Mouse (Mus musculus): ENCODE results near the gene Gm20521. TPM values are rescaled to one million over a fixed set of nuclear protein-coding genes. Genes with fewer than 3 reads are reported as not detected.
"Not testable (repeated sequence)": the region's sequence is repeated elsewhere in the genome, so short reads cannot be mapped to it uniquely, and the experiment has no call there.

Gene Gm20521
- total RNA-seq, 2 experiments from 2014 or later, result 9.9 TPM; not detected in 1

- peak; percentile 67 to 80 for DNase-seq (ENCODE audit: low spot score in 2 of 2)
Observed at GRCm38 (mm10) chr14:54935904-54936830, 52.9 kb downstream of the Gm20521 start, which contains the start of gene Cmtm5. Cmtm5 (plus strand) TSS chr14:54936261.

GRCm38 (mm10) chr14:54936831-54937160, 53.6 kb downstream of the Gm20521 start:
- no peak for DNase-seq (ENCODE audit: low spot score in 2 of 2)

GRCm38 (mm10) chr14:54937361-54938182, 54.3 kb downstream of the Gm20521 start:
- no peak for DNase-seq (ENCODE audit: low spot score in 2 of 2)

GRCm38 (mm10) chr14:54938431-54939219, 55.4 kb downstream of the Gm20521 start:
- no peak for DNase-seq (ENCODE audit: low spot score in 2 of 2)

- peak; percentile 57 to 66 for DNase-seq (ENCODE audit: low spot score in 2 of 2)
Observed at GRCm38 (mm10) chr14:54939434-54940175, 56.4 kb downstream of the Gm20521 start.

- DNase-seq (ENCODE audit: low spot score in 2 of 2), result no peak
Observed at GRCm38 (mm10) chr14:54940176-54940530, 56.9 kb downstream of the Gm20521 start.

GRCm38 (mm10) chr14:54941024-54941978, 58.1 kb downstream of the Gm20521 start:
- no peak for DNase-seq (ENCODE audit: low spot score in 2 of 2)

GRCm38 (mm10) chr14:54942479-54942878, 59.2 kb downstream of the Gm20521 start:
- no peak for DNase-seq (ENCODE audit: low spot score in 2 of 2)

- DNase-seq (ENCODE audit: low spot score in 2 of 2), result no peak
Observed at GRCm38 (mm10) chr14:54943971-54944370, 60.7 kb downstream of the Gm20521 start.

GRCm38 (mm10) chr14:54944939-54945338, 61.7 kb downstream of the Gm20521 start:
- DNase-seq (ENCODE audit: low spot score in 2 of 2), result no peak

GRCm38 (mm10) chr14:54945975-54946704, 62.9 kb downstream of the Gm20521 start:
- DNase-seq (ENCODE audit: low spot score in 2 of 2), result no peak

GRCm38 (mm10) chr14:54947008-54947407, 63.8 kb downstream of the Gm20521 start:
- DNase-seq (ENCODE audit: low spot score in 2 of 2), result not testable (repeated sequence)

Other genes with a start within 250 kb of the Gm20521 start
- not detected for gene Gm17606, start 242.5 kb upstream of the Gm20521 start, total RNA-seq (2021)
- gene Cdh24, start 242.1 kb upstream of the Gm20521 start, total RNA-seq (2021), result 10 to 100 TPM; 14.7 to 17.2 TPM
- 10 to 100 TPM; 25.5 to 28.1 TPM for gene 1700123O20Rik, start 197.2 kb upstream of the Gm20521 start, total RNA-seq (2021)
- 100 to 1,000 TPM; 208 to 213 TPM for gene Acin1, start 196.5 kb upstream of the Gm20521 start, total RNA-seq (2021)
- not detected for gene Gm29776, start 184.6 kb upstream of the Gm20521 start, total RNA-seq (2021)
- not detected for gene Cebpe, start 171.3 kb upstream of the Gm20521 start, total RNA-seq (2021)
- 10 to 100 TPM; 63.7 to 66.3 TPM for gene Slc7a8, start 101.5 kb upstream of the Gm20521 start, total RNA-seq (2021)
- not detected for gene Rnf212b, start 69.3 kb upstream of the Gm20521 start, total RNA-seq (2021)
- 10 to 100 TPM; 16.6 to 16.8 TPM for gene Homez, start 12.5 kb upstream of the Gm20521 start, total RNA-seq (2021)
- gene Ppp1r3e, start 5.9 kb upstream of the Gm20521 start, total RNA-seq (2021), result 10 to 100 TPM; 36.7 to 40.0 TPM
- 10 to 100 TPM; 68.8 to 72.1 TPM for gene Bcl2l2, start 64 bp upstream of the Gm20521 start, total RNA-seq (2021)
- 100 to 1,000 TPM; 266 to 288 TPM for gene Pabpn1, start 9.1 kb downstream of the Gm20521 start, total RNA-seq (2021)
- 100 to 1,000 TPM; 606 to 608 TPM for gene Slc22a17, start 29.7 kb downstream of the Gm20521 start, total RNA-seq (2021)
- gene Efs, start 42.7 kb downstream of the Gm20521 start, total RNA-seq (2021), result 10 to 100 TPM; 16.8 to 17.9 TPM
- not detected for gene Il25, start 49.3 kb downstream of the Gm20521 start, total RNA-seq (2021)
- 10 to 100 TPM; 33.5 to 37.0 TPM for gene Cmtm5, start 52.8 kb downstream of the Gm20521 start, total RNA-seq (2021)
- 1 to 10 TPM; 3.1 to 4.9 TPM for gene Myh6, start 83.5 kb downstream of the Gm20521 start, total RNA-seq (2021)
- not detected for gene Gm17428, start 93.5 kb downstream of the Gm20521 start, total RNA-seq (2021)
- 1 to 10 TPM; 4.4 to 7.4 TPM for gene Myh7, start 111.2 kb downstream of the Gm20521 start, total RNA-seq (2021)
- gene Ngdn, start 132.0 kb downstream of the Gm20521 start, total RNA-seq (2021), result 10 to 100 TPM; 30.0 to 39.1 TPM
- 10 to 100 TPM; 34.0 to 39.3 TPM for gene Zfhx2, start 208.9 kb downstream of the Gm20521 start, total RNA-seq (2021)
- gene Thtpa, start 211.3 kb downstream of the Gm20521 start, total RNA-seq (2021), result 10 to 100 TPM; 26.5 to 31.1 TPM
- gene Ap1g2, start 223.2 kb downstream of the Gm20521 start, total RNA-seq (2021), result 10 to 100 TPM; 19.2 to 20.6 TPM
- 100 to 1,000 TPM; 410 to 431 TPM for gene Jph4, start 233.5 kb downstream of the Gm20521 start, total RNA-seq (2021)